In the genomic region with DNA sequence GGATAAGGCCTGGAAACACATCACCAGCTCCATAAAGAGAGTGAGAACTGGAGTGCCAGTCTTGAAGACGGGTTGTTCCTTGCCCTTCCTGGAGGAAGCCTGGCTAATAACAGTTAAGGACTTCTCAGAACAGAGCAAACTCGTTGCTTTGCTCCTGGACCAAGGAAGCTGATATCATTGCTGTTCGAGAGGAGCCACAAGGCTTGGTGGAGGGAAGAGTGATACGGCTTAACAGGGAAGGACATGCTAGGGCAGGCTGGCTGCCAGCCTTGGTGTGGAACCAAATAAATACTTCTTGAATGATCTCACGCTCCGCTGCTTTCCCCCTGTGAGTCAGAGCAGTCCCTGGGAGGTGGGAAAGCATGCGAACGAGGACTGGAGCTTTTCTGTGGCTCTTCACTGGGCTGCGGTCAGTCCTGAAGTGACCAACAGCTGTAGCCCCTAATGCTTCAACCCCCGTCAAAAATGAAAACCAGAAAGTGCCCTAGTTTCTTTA, we compare ENCODE assay signal across 8 mouse cellular contexts. TPM values are rescaled to one million over a fixed set of nuclear protein-coding genes. Genes with fewer than 3 reads are reported as not detected.
DNase-seq lines count a peak whose midpoint lies in the region; ATAC-seq and TF ChIP-seq lines count a peak whose summit lies in the region.

No protein-coding gene starts in this region.

- intact Hi-C loops in left cerebral cortex, adult 2 months (cut with DNase I): no loop called here
- intact Hi-C loops in left cerebral cortex, postnatal 14 days (cut with DNase I): no loop called here

- no peak for TF ChIP-seq CTCF in left cerebral cortex, adult 2 months (IDR thresholded peaks at IDR 0.05)
- no peak for TF ChIP-seq CTCF in kidney, adult 2 months (conservative IDR thresholded peaks at IDR 0.05; ENCODE audit: insufficient read depth, insufficient read length, low read depth, low read length)

- peak overlapping the region; percentile 9; the same call in 1 of the 2 replicates for H3K27ac ChIP-seq in left cerebral cortex, adult 2 months
- peak overlapping the region; percentile 72 for H3K27ac ChIP-seq in kidney, adult 2 months (ENCODE audit: insufficient read depth, low read depth, low read length)

- no peak for TF ChIP-seq POLR2A in kidney, adult 2 months (IDR thresholded peaks at IDR 0.05; ENCODE audit: low read depth, low read length)

- no peaks in the 10 kb centered on the region for H3K36me3 ChIP-seq in kidney, adult 2 months (ENCODE audit: control insufficient read depth, insufficient read depth, low read length)

- H3K4me3 ChIP-seq in left cerebral cortex, adult 2 months: no peak overlapping the region
- no peak overlapping the region for H3K4me3 ChIP-seq in kidney, adult 2 months (ENCODE audit: insufficient read depth, low read depth, low read length)

- no peaks in the 10 kb centered on the region for H3K27me3 ChIP-seq in kidney, adult 2 months (replicated peaks; ENCODE audit: control insufficient read depth, insufficient read depth, low read length)

- ATAC-seq in megakaryocyte-erythroid progenitor cell, adult 5-6 weeks (replicated peaks; ENCODE audit: low FRiP score, low TSS enrichment, poor library complexity, severe bottlenecking): 0 out of 2 replicates have a peak, but pooled peaks have one; percentile 19
- ATAC-seq in erythroblast, adult 5-6 weeks (replicated peaks; ENCODE audit: low FRiP score, poor library complexity, severe bottlenecking): no peak

- no peak for DNase-seq in left cerebral cortex, adult 2 months (ENCODE audit: extremely low spot score in 1 of 2, low spot score in 2 of 2)
- no peak for DNase-seq in left cerebral cortex, postnatal 14 days (ENCODE audit: low spot score in 2 of 2)
- DNase-seq in cerebellum, adult 11-12 months: peak; percentile 87
- peak; percentile 98 for DNase-seq in heart, adult 11 months
- DNase-seq in kidney, adult 2 months: peak; percentile 89
- DNase-seq in thymus, postnatal 0 days (ENCODE audit: low spot score): no peak

- H3K4me1 ChIP-seq in kidney, adult 2 months (ENCODE audit: control insufficient read depth, insufficient read depth, low read length): peaks cover 20% of the 10 kb centered on the region

- WGBS in kidney, adult 2 months: 14% methylated on average over 10 of the region's 10 CpGs

RNA-seq across cellular contexts. Expression of a gene that starts 21.8 kb away (rescaled TPM):
- total RNA-seq in left cerebral cortex, adult 2 months (2021): 10 to 100 TPM; 88.4 to 97.4 TPM
- total RNA-seq in left cerebral cortex, postnatal 14 days (2021): 10 to 100 TPM; 84.6 to 88.4 TPM
- polyA plus RNA-seq in kidney, adult 2 months (2012; rRNA removed): 27.3 and 28.6 TPM in 2 replicates
- total RNA-seq in megakaryocyte-erythroid progenitor cell, adult 5-6 weeks (2014; fragmentation: Nextera tagmentation): 12.5 and 13.1 TPM in 2 replicates
- 2.0 and 17.0 TPM in 2 replicates for total RNA-seq in megakaryocyte-erythroid progenitor cell, adult 5-6 weeks (2017)
- total RNA-seq in erythroblast, adult 5-6 weeks (2015; ENCODE audit: low replicate concordance): 60.1 and 66.5 TPM in 2 replicates
- total RNA-seq in erythroblast, adult 5-6 weeks (2017; ENCODE audit: low replicate concordance): 66.0 and 95.1 TPM in 2 replicates
- 9.0 and 9.5 TPM in 2 replicates for polyA plus RNA-seq in thymus, postnatal 0 days (2015; fragmentation: Nextera tagmentation; extraction: Ambion mirVana)

RNA-seq across cellular contexts. Expression of a gene that starts 39.2 kb away (rescaled TPM):
- 10 to 100 TPM; 20.7 to 21.0 TPM for total RNA-seq in left cerebral cortex, adult 2 months (2021)
- total RNA-seq in left cerebral cortex, postnatal 14 days (2021): 10 to 100 TPM; 15.6 to 16.9 TPM
- 17.9 and 21.3 TPM in 2 replicates for polyA plus RNA-seq in kidney, adult 2 months (2012; rRNA removed)
- 5.1 and 10.8 TPM in 2 replicates for total RNA-seq in megakaryocyte-erythroid progenitor cell, adult 5-6 weeks (2014; fragmentation: Nextera tagmentation)
- total RNA-seq in megakaryocyte-erythroid progenitor cell, adult 5-6 weeks (2017): 2.1 and 2.9 TPM in 2 replicates
- 0.58 and 3.3 TPM in 2 replicates for total RNA-seq in erythroblast, adult 5-6 weeks (2015; ENCODE audit: low replicate concordance)
- total RNA-seq in erythroblast, adult 5-6 weeks (2017; ENCODE audit: low replicate concordance): 0.68 and 0.98 TPM in 2 replicates
- 4.9 and 5.2 TPM in 2 replicates for polyA plus RNA-seq in thymus, postnatal 0 days (2015; fragmentation: Nextera tagmentation; extraction: Ambion mirVana)

RNA-seq across cellular contexts. Expression of a gene that starts 56.1 kb away (rescaled TPM):
- total RNA-seq in left cerebral cortex, adult 2 months (2021): 10 to 100 TPM; 26.8 to 26.9 TPM
- total RNA-seq in left cerebral cortex, postnatal 14 days (2021): 10 to 100 TPM; 31.7 to 32.6 TPM
- polyA plus RNA-seq in kidney, adult 2 months (2012; rRNA removed): 21.6 and 24.3 TPM in 2 replicates
- total RNA-seq in megakaryocyte-erythroid progenitor cell, adult 5-6 weeks (2014; fragmentation: Nextera tagmentation): 81.6 and 89.6 TPM in 2 replicates
- total RNA-seq in megakaryocyte-erythroid progenitor cell, adult 5-6 weeks (2017): 55.9 and 74.1 TPM in 2 replicates
- 13.1 and 31.6 TPM in 2 replicates for total RNA-seq in erythroblast, adult 5-6 weeks (2015; ENCODE audit: low replicate concordance)
- total RNA-seq in erythroblast, adult 5-6 weeks (2017; ENCODE audit: low replicate concordance): 9.5 and 13.1 TPM in 2 replicates
- polyA plus RNA-seq in thymus, postnatal 0 days (2015; fragmentation: Nextera tagmentation; extraction: Ambion mirVana): 15.9 and 16.9 TPM in 2 replicates

Comparison
In these comparisons a context has a peak if more than half of its experiments do, and no peak if none do; other contexts are left out.
1. DNase-seq: peak in cerebellum, adult 11-12 months (single experiment), heart, adult 11 months (single experiment) and kidney, adult 2 months (single experiment); none in left cerebral cortex, adult 2 months (0 of 2), left cerebral cortex, postnatal 14 days (0 of 2) and thymus, postnatal 0 days (single experiment).